Mouse (Mus musculus) gonadal fat pad, adult 2 months (tissue): ENCODE measurements around the gene Eva1a. TPM values are rescaled to one million over a fixed set of nuclear protein-coding genes. Genes with fewer than 3 reads are reported as not detected.

ENCODE experiments used
- DNase-seq: peaks from one replicate; pipeline ENCODE4 v3.0.0-alpha.2; 2012; ENCODE audit warnings: low read depth
- polyA plus RNA-seq: library from polyadenylated mRNA; depleted of rRNA; stranded (reverse); fragments of >200 nt; gene quantifications from 2 replicates; pipeline ENCODE4 v1.2.3, GENCODE M21; 2012; rRNA removed

Gene Eva1a
- polyA plus RNA-seq, 1 experiment: 6.7 TPM

GRCm38 (mm10) chr6:82125134-82125533 is 84.3 kb downstream of the Eva1a start:
- DNase-seq: no peak

GRCm38 (mm10) chr6:82127827-82128226 is 87.0 kb downstream of the Eva1a start:
- no peak for DNase-seq

- no peak for DNase-seq
Observed at GRCm38 (mm10) chr6:82129630-82130217, 88.9 kb downstream of the Eva1a start.

GRCm38 (mm10) chr6:82132876-82133591 is 92.2 kb downstream of the Eva1a start:
- DNase-seq: no peak

GRCm38 (mm10) chr6:82133592-82133978 is 92.7 kb downstream of the Eva1a start:
- DNase-seq: no peak

- no peak for DNase-seq
Observed at GRCm38 (mm10) chr6:82135959-82136712, 95.3 kb downstream of the Eva1a start.

Other genes starting within 250 kb of the Eva1a start
- gene Gcfc2, start 117.4 kb upstream of the Eva1a start, polyA plus RNA-seq: 3.5 and 4.6 TPM in 2 replicates
- gene Mrpl19, start 75.1 kb upstream of the Eva1a start, polyA plus RNA-seq: 3.2 and 3.3 TPM in 2 replicates